Mouse (Mus musculus) midbrain, embryonic 15.5 days (tissue): Measurements from ENCODE around the gene Glrb. TPM values are rescaled to one million over a fixed set of nuclear protein-coding genes. Genes with fewer than 3 reads are reported as not detected.

Experiments used
- ATAC-seq: fragments of 200-750 bp; cut with Nextera tagmentation; replicated peaks from 2 replicates; pipeline ENCODE4 v1.8.0; 2017; ENCODE audit warnings: moderate TSS enrichment
- H3K27ac ChIP-seq: fragments of 300-500 bp; sonication (generic); 2 replicates; pipeline ENCODE4 v1.5.1; 2015; ENCODE audit warnings: mild to moderate bottlenecking, inconsistent platforms
- H3K27me3 ChIP-seq: fragments of 300-500 bp; sonication (generic); replicated peaks from 2 replicates; pipeline ENCODE4 v1.6.1; 2015; ENCODE audit warnings: inconsistent platforms
- H3K36me3 ChIP-seq: fragments of 300-500 bp; sonication (generic); replicated peaks from 2 replicates; pipeline ENCODE4 v1.6.1; 2015; ENCODE audit warnings: inconsistent platforms
- H3K4me1 ChIP-seq: fragments of 300-500 bp; sonication (generic); 2 replicates; pipeline ENCODE4 v1.6.1; 2015; ENCODE audit warnings: inconsistent platforms
- H3K4me2 ChIP-seq: fragments of 300-500 bp; sonication (generic); 2 replicates; pipeline ENCODE4 v1.6.1; 2015; ENCODE audit warnings: inconsistent platforms, mild to moderate bottlenecking, moderate library complexity
- H3K4me3 ChIP-seq: fragments of 300-500 bp; sonication (generic); 2 replicates; pipeline ENCODE4 v1.5.1; 2015; ENCODE audit warnings: mild to moderate bottlenecking, inconsistent platforms
- H3K9ac ChIP-seq: fragments of 300-500 bp; sonication (generic); 2 replicates; pipeline ENCODE4 v1.6.1; 2015; ENCODE audit warnings: mild to moderate bottlenecking, inconsistent platforms
- H3K9me3 ChIP-seq: fragments of 300-500 bp; sonication (generic); 2 replicates; pipeline ENCODE4 v1.6.1; 2016; ENCODE audit warnings: inconsistent platforms
- WGBS: fragments of 180-500 bp; shearing (Covaris S2); methylation state at CpG from one replicate; pipeline ENCODE4 v1.1.7; 2015; ENCODE audit warnings: mixed read lengths; 5-methylcytosine and 5-hydroxymethylcytosine counted together
- polyA plus RNA-seq: library from polyadenylated mRNA; unstranded; fragments of >200 nt; fragmentation: Nextera tagmentation; extraction: Ambion mirVana; gene quantifications from 2 replicates; pipeline ENCODE4 v1.2.1, GENCODE M21; 2015

The Glrb gene
- polyA plus RNA-seq, 1 experiment from 2014 or later, result 29.6 TPM

- Histone ChIP-seq H3K4me3 (no peak overlapping the region), H3K4me2 (no peak overlapping the region), H3K4me1 (no peaks in the 10 kb centered on the region), H3K9me3 (no peaks in the 10 kb centered on the region), H3K27me3 (no peaks in the 10 kb centered on the region), H3K9ac (no peak overlapping the region), H3K27ac (no peak overlapping the region), H3K36me3 (no peaks in the 10 kb centered on the region)
- 57% methylated on average over 7 of the region's 7 CpGs for whole genome bisulfite sequencing
- ATAC-seq, result no peak
Observed at GRCm38 (mm10) chr3:80874690-80875353, 38.6 kb downstream of the Glrb start.

GRCm38 (mm10) chr3:80874081-80874480, 39.4 kb downstream of the Glrb start:
- ATAC-seq, result no peak
- Histone ChIP-seq H3K27ac (no peak overlapping the region), H3K9ac (no peak overlapping the region), H3K9me3 (no peaks in the 10 kb centered on the region), H3K36me3 (0 out of 2 replicates have a peak, but pooled peaks cover 5% of the 10 kb centered on the region), H3K27me3 (no peaks in the 10 kb centered on the region), H3K4me3 (no peak overlapping the region), H3K4me2 (no peak overlapping the region), H3K4me1 (no peaks in the 10 kb centered on the region)
- WGBS, result 43% methylated on average over 5 of the region's 5 CpGs

- no peaks in the 10 kb centered on the region for H3K4me1 ChIP-seq
- no peak overlapping the region for H3K27ac ChIP-seq
- H3K36me3 ChIP-seq, result 0 out of 2 replicates have a peak, but pooled peaks cover 5% of the 10 kb centered on the region
- 95% methylated on average over 1 of the region's 1 CpGs for WGBS
- no peak overlapping the region for H3K4me2 ChIP-seq
- H3K9ac ChIP-seq, result no peak overlapping the region
- no peaks in the 10 kb centered on the region for H3K27me3 ChIP-seq
- H3K9me3 ChIP-seq, result no peaks in the 10 kb centered on the region
- no peak overlapping the region for H3K4me3 ChIP-seq
- no peak for ATAC-seq
Observed at GRCm38 (mm10) chr3:80871472-80872171, 41.8 kb downstream of the Glrb start.

DNA sequence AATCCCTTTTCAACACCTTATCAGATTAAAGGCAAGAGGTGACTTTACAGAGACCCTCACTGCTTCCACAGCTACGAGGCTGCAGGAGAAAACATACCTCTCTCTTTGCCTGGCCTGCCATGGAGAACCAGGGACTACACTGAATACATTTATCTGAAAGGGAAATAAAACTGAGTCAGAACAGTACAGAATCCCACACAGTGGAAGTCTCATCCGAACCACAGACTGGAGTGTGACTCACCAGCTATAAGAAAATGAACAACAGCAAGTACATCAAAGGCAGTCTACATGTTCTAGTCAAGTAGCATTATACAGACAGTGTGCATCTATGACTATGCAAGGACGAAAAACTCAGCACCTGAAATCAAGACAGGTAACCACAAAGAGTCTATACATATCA, 46.1 kb downstream of the Glrb start:
- H3K4me3 ChIP-seq, result no peak overlapping the region
- H3K27me3 ChIP-seq, result no peaks in the 10 kb centered on the region
- ATAC-seq, result no peak
- 0 out of 2 replicates have a peak, but pooled peaks cover 5% of the 10 kb centered on the region for H3K36me3 ChIP-seq
- WGBS, result 86% methylated on average over 3 of the region's 3 CpGs
- H3K9me3 ChIP-seq, result no peaks in the 10 kb centered on the region
- H3K4me2 ChIP-seq, result no peak overlapping the region
- no peak overlapping the region for H3K27ac ChIP-seq
- H3K9ac ChIP-seq, result no peak overlapping the region
- H3K4me1 ChIP-seq, result no peaks in the 10 kb centered on the region

GRCm38 (mm10) chr3:80852912-80853507, 60.5 kb downstream of the Glrb start:
- Histone ChIP-seq H3K27ac (no peak overlapping the region), H3K4me3 (no peak overlapping the region), H3K4me2 (no peak overlapping the region), H3K4me1 (no peaks in the 10 kb centered on the region), H3K9me3 (no peaks in the 10 kb centered on the region), H3K9ac (no peak overlapping the region), H3K27me3 (no peaks in the 10 kb centered on the region), H3K36me3 (no peaks in the 10 kb centered on the region)
- no peak for ATAC-seq
- 93% methylated on average over 3 of the region's 3 CpGs for WGBS

GRCm38 (mm10) chr3:80850947-80851346, 62.5 kb downstream of the Glrb start:
- ATAC-seq, result no peak
- H3K27me3 ChIP-seq, result no peaks in the 10 kb centered on the region
- no peaks in the 10 kb centered on the region for H3K4me1 ChIP-seq
- no peak overlapping the region for H3K4me2 ChIP-seq
- no peaks in the 10 kb centered on the region for H3K9me3 ChIP-seq
- H3K36me3 ChIP-seq, result no peaks in the 10 kb centered on the region
- H3K9ac ChIP-seq, result no peak overlapping the region
- WGBS, result 87% methylated on average over 10 of the region's 10 CpGs
- no peak overlapping the region for H3K4me3 ChIP-seq
- H3K27ac ChIP-seq, result no peak overlapping the region

GRCm38 (mm10) chr3:80845634-80846033, 67.8 kb downstream of the Glrb start:
- 85% methylated on average over 2 of the region's 2 CpGs for WGBS
- H3K9ac ChIP-seq, result no peak overlapping the region
- H3K27me3 ChIP-seq, result no peaks in the 10 kb centered on the region
- H3K4me3 ChIP-seq, result no peak overlapping the region
- H3K27ac ChIP-seq, result no peak overlapping the region
- H3K4me1 ChIP-seq, result no peaks in the 10 kb centered on the region
- H3K4me2 ChIP-seq, result no peak overlapping the region
- H3K9me3 ChIP-seq, result no peaks in the 10 kb centered on the region
- H3K36me3 ChIP-seq, result no peaks in the 10 kb centered on the region
- no peak for ATAC-seq

DNA sequence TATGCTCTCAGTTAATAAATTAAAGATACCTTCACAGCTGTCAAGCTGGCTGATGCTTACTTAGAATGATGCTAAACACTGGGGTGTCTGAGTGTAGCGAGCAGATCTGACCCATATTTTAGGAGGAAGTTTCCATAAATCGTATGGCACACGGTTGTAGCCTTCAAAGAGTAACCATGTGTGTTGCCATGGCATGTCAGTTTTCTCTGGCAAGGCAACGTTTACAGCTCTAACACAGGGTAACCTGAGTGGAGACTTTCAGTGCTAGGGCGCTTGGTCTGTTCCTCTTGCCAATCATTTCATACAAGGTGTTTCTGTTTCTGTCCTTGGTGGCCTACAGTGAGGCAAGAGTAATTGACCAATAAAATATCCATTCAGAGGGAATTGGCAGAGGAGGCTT, 73.6 kb downstream of the Glrb start:
- H3K4me1 ChIP-seq, result no peaks in the 10 kb centered on the region
- no peak overlapping the region for H3K4me2 ChIP-seq
- H3K27me3 ChIP-seq, result no peaks in the 10 kb centered on the region
- H3K36me3 ChIP-seq, result no peaks in the 10 kb centered on the region
- WGBS, result 85% methylated on average over 5 of the region's 5 CpGs
- ATAC-seq, result no peak
- H3K9me3 ChIP-seq, result no peaks in the 10 kb centered on the region
- no peak overlapping the region for H3K4me3 ChIP-seq
- H3K27ac ChIP-seq, result no peak overlapping the region
- H3K9ac ChIP-seq, result no peak overlapping the region

- H3K9ac ChIP-seq, result no peak overlapping the region
- 58% methylated on average over 3 of the region's 3 CpGs for WGBS
- no peaks in the 10 kb centered on the region for H3K9me3 ChIP-seq
- no peaks in the 10 kb centered on the region for H3K27me3 ChIP-seq
- H3K4me2 ChIP-seq, result no peak overlapping the region
- no peak overlapping the region for H3K4me3 ChIP-seq
- H3K36me3 ChIP-seq, result no peaks in the 10 kb centered on the region
- ATAC-seq, result no peak
- H3K4me1 ChIP-seq, result no peaks in the 10 kb centered on the region
- no peak overlapping the region for H3K27ac ChIP-seq
Observed at GRCm38 (mm10) chr3:80837583-80837982, 75.9 kb downstream of the Glrb start.

DNA sequence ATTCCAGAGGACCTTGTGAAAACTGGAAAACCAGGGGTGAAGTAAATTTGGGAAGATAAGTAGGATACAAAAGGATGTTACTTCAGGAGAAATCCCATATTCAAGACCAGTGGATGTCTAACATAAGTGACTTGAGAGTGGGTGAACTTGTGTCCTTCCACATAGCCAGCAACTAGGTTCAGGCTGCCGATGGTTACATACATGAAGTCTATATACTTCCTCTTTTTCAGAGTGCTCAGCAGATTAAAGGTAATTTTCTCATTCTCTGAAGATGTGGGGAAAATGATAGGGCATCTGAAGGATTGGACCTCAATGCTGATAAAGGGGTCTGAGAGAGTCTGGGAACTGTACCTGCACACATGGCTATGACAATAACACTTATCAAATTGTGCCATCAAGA, 89.5 kb downstream of the Glrb start:
- H3K27ac ChIP-seq, result no peak overlapping the region
- no peaks in the 10 kb centered on the region for H3K36me3 ChIP-seq
- H3K27me3 ChIP-seq, result no peaks in the 10 kb centered on the region
- H3K4me1 ChIP-seq, result no peaks in the 10 kb centered on the region
- no peak for ATAC-seq
- no peak overlapping the region for H3K4me2 ChIP-seq
- H3K9ac ChIP-seq, result no peak overlapping the region
- 93% methylated on average over 1 of the region's 1 CpGs for WGBS
- no peaks in the 10 kb centered on the region for H3K9me3 ChIP-seq
- no peak overlapping the region for H3K4me3 ChIP-seq

DNA sequence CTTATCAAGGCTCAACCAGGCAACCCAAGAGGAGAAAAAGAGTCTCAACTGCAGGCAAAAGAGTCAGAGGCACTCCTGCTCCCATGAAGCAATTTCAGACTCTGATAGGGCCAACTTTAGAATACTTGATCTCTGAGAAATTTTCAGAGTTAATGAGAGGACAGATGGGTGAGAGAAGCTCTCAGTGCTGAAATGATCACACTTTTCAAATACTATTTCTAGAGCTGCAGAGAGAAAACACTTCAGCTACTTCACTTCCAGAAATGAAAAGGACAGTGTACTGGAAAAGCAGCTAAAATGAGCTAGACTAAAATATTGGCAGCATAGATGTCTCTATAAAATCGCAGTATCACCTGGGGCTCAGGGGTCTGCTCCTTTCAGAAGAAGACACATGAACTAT, 94.8 kb downstream of the Glrb start:
- 92% methylated on average over 1 of the region's 1 CpGs for WGBS
- no peak for ATAC-seq
- H3K27me3 ChIP-seq, result no peaks in the 10 kb centered on the region

GRCm38 (mm10) chr3:80813734-80814133, 99.7 kb downstream of the Glrb start:
- Histone ChIP-seq H3K9ac (no peak overlapping the region), H3K36me3 (no peaks in the 10 kb centered on the region), H3K4me2 (no peak overlapping the region), H3K4me1 (no peaks in the 10 kb centered on the region), H3K9me3 (no peaks in the 10 kb centered on the region), H3K27ac (no peak overlapping the region), H3K4me3 (no peak overlapping the region), H3K27me3 (no peaks in the 10 kb centered on the region)
- no peak for ATAC-seq

More for the DNA sequence above, 94.8 kb downstream of the Glrb start:
- no peaks in the 10 kb centered on the region for H3K9me3 ChIP-seq
- H3K4me2 ChIP-seq, result no peak overlapping the region
- H3K9ac ChIP-seq, result no peak overlapping the region
- H3K4me3 ChIP-seq, result no peak overlapping the region
- no peaks in the 10 kb centered on the region for H3K36me3 ChIP-seq
- H3K4me1 ChIP-seq, result no peaks in the 10 kb centered on the region
- no peak overlapping the region for H3K27ac ChIP-seq

GRCm38 (mm10) chr3:80812237-80812636, 101.2 kb downstream of the Glrb start:
- no peaks in the 10 kb centered on the region for H3K27me3 ChIP-seq
- no peak for ATAC-seq

More at GRCm38 (mm10) chr3:80812237-80812636, 101.2 kb downstream of the Glrb start:
- no peaks in the 10 kb centered on the region for H3K36me3 ChIP-seq
- WGBS, result 82% methylated on average over 3 of the region's 3 CpGs
- no peak overlapping the region for H3K4me2 ChIP-seq
- no peaks in the 10 kb centered on the region for H3K9me3 ChIP-seq
- no peak overlapping the region for H3K4me3 ChIP-seq
- no peaks in the 10 kb centered on the region for H3K4me1 ChIP-seq
- H3K9ac ChIP-seq, result no peak overlapping the region
- H3K27ac ChIP-seq, result no peak overlapping the region
